Mouse (Mus musculus): ENCODE results near the gene Dysf. TPM values are rescaled to one million over a fixed set of nuclear protein-coding genes. Genes with fewer than 3 reads are reported as not detected.

Dysf gene
- polyA plus RNA-seq, 1 experiment from 2014 or later = 6.0 TPM

DNA sequence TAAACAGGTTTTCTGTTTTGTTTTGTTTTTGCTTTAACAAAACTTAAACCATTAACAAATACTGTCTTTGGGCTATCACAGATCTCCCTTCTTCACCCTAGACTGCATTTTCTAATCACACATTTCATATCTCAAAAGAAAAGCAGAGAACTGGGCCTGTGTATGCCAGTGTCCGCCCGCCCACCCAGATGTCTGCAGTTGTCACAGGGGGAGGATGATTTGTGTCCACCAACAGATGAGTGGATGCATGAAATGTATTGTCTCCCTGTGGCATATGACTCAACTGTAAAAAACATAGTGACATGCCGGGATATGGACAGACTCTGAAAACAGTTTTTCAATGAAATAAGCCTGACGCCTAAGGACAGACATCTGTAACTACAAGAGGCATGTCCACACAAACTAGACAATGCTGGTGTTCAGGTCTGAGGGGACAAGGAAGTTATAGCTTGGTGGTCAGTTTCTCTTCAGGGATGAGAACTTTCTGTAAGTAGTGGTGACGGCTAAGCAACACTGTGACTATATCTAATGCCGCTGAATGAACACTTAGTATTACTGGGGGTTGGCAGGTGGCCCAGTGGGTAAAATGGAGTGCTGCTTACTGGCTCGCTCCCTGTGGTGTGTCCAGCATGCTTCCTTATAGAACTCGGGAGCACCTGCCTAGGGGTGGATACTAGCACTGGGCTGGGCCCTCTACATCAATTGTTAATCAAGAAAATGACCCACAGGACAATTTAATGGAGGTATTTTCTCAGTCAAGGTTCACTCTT is 193.5 kb downstream of the Dysf start:
- no peak overlapping the region for H3K27ac ChIP-seq (replicated peaks)
- H3K27me3 ChIP-seq (replicated peaks; ENCODE audit: low read depth, poor library complexity, severe bottlenecking) = no peaks in the 10 kb centered on the region
- peaks cover 13% of the 10 kb centered on the region; the same call in 1 of the 2 replicates for H3K4me1 ChIP-seq
- H3K36me3 ChIP-seq (replicated peaks) = no peaks in the 10 kb centered on the region
- 91% methylated on average over 8 of the region's 8 CpGs for WGBS
- no peaks in the 10 kb centered on the region for H3K9me3 ChIP-seq
- H3K4me3 ChIP-seq = no peak overlapping the region
- DNase-seq (ENCODE audit: low spot score) = no peak

GRCm38 (mm10) chr6:84205611-84206010 is 197.2 kb downstream of the Dysf start:
- H3K4me3 ChIP-seq = no peak overlapping the region
- H3K27ac ChIP-seq (replicated peaks) = no peak overlapping the region
- H3K36me3 ChIP-seq (replicated peaks) = no peaks in the 10 kb centered on the region
- H3K4me1 ChIP-seq = peaks cover 23% of the 10 kb centered on the region
- 86% methylated on average over 3 of the region's 3 CpGs for WGBS
- DNase-seq (ENCODE audit: low spot score) = no peak
- no peaks in the 10 kb centered on the region for H3K9me3 ChIP-seq
- no peaks in the 10 kb centered on the region for H3K27me3 ChIP-seq (replicated peaks; ENCODE audit: low read depth, poor library complexity, severe bottlenecking)

GRCm38 (mm10) chr6:84208589-84208988 is 200.2 kb downstream of the Dysf start:
- no peak overlapping the region for H3K27ac ChIP-seq (replicated peaks)
- H3K4me3 ChIP-seq = no peak overlapping the region
- DNase-seq (ENCODE audit: low spot score) = no peak
- no peaks in the 10 kb centered on the region for H3K36me3 ChIP-seq (replicated peaks)
- WGBS = 71% methylated on average over 4 of the region's 4 CpGs
- 0 out of 2 replicates have a peak, but pooled peaks cover 3% of the 10 kb centered on the region for H3K27me3 ChIP-seq (replicated peaks; ENCODE audit: low read depth, poor library complexity, severe bottlenecking)
- peaks cover 36% of the 10 kb centered on the region for H3K4me1 ChIP-seq
- H3K9me3 ChIP-seq = no peaks in the 10 kb centered on the region

- H3K4me1 ChIP-seq = peaks cover 34% of the 10 kb centered on the region
- peak; percentile 55 for DNase-seq (ENCODE audit: low spot score)
- H3K9me3 ChIP-seq = no peaks in the 10 kb centered on the region
- no peak overlapping the region for H3K4me3 ChIP-seq
- no peaks in the 10 kb centered on the region for H3K36me3 ChIP-seq (replicated peaks)
- peak overlapping the region; percentile 68 for H3K27ac ChIP-seq (replicated peaks)
- H3K27me3 ChIP-seq (replicated peaks; ENCODE audit: low read depth, poor library complexity, severe bottlenecking) = 0 out of 2 replicates have a peak, but pooled peaks cover 3% of the 10 kb centered on the region
- 62% methylated on average over 13 of the region's 13 CpGs for WGBS
Observed at GRCm38 (mm10) chr6:84209736-84210434, 201.5 kb downstream of the Dysf start.

DNA sequence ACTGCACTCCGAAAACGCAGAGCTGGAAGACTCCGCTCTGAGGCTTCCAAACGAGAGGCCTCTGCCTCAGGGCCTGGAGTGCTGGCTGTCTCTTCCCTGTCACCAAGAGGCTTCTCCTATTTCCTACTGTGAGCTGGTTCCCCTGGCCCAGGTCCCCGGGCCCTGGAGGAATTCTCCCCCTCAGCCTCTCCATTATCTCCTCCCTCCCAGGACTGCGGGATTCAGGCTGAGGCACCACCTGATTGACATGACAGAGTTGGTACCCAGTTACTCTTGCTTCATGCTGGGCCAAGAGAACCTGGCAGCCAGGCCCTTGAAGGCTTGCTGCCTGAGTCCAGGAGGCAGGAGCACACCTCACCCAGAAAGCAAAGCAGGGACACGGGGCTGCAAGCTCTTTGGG is 203.1 kb downstream of the Dysf start:
- DNase-seq (ENCODE audit: low spot score) = no peak
- H3K4me1 ChIP-seq = peaks cover 37% of the 10 kb centered on the region
- 0 out of 2 replicates have a peak, but pooled peaks cover 3% of the 10 kb centered on the region for H3K27me3 ChIP-seq (replicated peaks; ENCODE audit: low read depth, poor library complexity, severe bottlenecking)
- no peak overlapping the region for H3K4me3 ChIP-seq
- 0 out of 2 replicates have a peak overlapping the region, but pooled peaks have one; percentile 10 for H3K27ac ChIP-seq (replicated peaks)
- H3K9me3 ChIP-seq = no peaks in the 10 kb centered on the region
- H3K36me3 ChIP-seq (replicated peaks) = no peaks in the 10 kb centered on the region
- WGBS = 54% methylated on average over 7 of the region's 7 CpGs

DNA sequence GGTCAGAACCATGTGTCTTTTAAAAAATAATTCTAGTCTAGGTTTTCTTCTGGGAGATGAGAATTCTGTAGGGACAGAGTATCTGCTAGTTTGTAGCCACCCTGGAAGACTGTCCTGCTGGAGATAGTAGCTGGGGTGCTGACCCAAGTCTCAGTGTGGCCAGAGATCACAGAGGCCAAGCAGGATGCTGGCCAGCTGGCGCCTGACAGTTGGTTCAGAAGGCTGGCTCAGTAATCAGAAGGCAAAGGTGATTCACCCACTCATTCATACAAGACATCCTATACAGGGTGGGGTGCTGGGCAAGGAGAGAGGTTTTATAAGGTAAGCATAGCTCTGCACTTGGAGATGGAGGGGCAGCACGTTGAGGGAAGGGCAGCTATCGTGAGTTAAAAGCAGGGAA is 204.7 kb downstream of the Dysf start:
- peaks cover 43% of the 10 kb centered on the region for H3K4me1 ChIP-seq
- H3K9me3 ChIP-seq = no peaks in the 10 kb centered on the region
- no peak overlapping the region for H3K4me3 ChIP-seq
- H3K27me3 ChIP-seq (replicated peaks; ENCODE audit: low read depth, poor library complexity, severe bottlenecking) = 0 out of 2 replicates have a peak, but pooled peaks cover 3% of the 10 kb centered on the region
- no peaks in the 10 kb centered on the region for H3K36me3 ChIP-seq (replicated peaks)
- no peak for DNase-seq (ENCODE audit: low spot score)
- H3K27ac ChIP-seq (replicated peaks) = no peak overlapping the region; the same call in 1 of the 2 replicates
- 67% methylated on average over 3 of the region's 3 CpGs for WGBS

DNA sequence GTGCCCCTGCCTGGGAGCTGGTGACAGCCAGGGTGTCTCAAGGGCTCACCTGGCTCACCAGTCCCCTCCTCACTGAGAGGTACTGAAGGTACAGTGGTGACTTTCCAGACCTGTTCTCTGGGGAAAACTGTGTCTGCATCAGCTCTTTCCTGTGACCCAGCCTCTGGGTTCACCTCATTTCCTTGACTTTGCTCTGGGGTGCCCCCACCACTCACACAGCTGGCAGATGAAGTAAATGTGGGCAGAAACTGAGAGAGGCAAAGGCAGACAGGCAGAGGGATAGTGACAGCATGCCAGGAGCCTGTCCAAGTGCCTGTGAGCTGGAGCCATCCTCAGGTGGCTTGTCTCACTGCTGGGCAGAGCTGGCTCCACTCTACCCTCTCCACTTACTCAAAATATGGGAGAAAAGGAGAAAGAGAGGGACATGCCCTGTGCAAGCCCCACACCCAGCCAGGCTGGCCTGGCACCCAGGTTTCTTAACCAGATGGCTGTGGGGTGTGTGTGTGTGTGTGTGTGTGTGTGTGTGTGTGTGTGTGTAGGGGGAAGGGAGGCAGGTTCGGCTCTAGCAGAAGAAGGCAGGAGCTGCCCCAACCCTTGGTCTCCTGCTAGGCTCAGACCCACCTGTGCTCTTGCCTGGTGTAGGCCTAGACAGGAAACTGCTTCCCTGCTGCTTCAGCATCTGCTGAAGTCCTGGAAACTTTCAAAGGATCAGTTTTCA is 209.0 kb downstream of the Dysf start:
- peaks cover 26% of the 10 kb centered on the region for H3K4me1 ChIP-seq
- WGBS = 47% methylated on average over 1 of the region's 1 CpGs
- no peak overlapping the region for H3K4me3 ChIP-seq

DNA sequence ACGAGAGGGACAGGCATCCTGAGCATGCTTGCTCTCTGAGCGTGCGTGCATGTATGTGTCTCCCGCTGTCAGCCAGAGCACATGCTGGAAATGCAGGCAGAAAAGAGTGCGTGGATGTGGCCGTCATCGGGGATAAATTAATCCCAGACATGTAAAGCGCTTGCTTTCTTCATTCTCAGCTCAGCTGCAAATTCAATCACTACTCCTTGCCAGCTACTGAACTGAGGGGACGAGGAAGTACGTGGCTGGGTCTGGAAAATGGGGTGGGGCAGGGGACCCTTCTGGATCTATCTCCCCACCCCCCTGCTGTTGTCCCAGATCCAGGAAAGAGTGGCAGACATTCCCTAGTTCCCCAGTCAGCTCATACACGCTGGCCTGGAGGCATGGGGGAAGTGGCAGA is 210.7 kb downstream of the Dysf start:
- no peaks in the 10 kb centered on the region for H3K9me3 ChIP-seq
- peak; percentile 9 for DNase-seq (ENCODE audit: low spot score)
- no peaks in the 10 kb centered on the region for H3K36me3 ChIP-seq (replicated peaks)
- H3K27me3 ChIP-seq (replicated peaks; ENCODE audit: low read depth, poor library complexity, severe bottlenecking) = no peaks in the 10 kb centered on the region
- peak overlapping the region; percentile 59 for H3K27ac ChIP-seq (replicated peaks)
- WGBS = 64% methylated on average over 11 of the region's 11 CpGs
- no peak overlapping the region for H3K4me3 ChIP-seq
- peaks cover 21% of the 10 kb centered on the region for H3K4me1 ChIP-seq

More for the DNA sequence above, 209.0 kb downstream of the Dysf start:
- Histone ChIP-seq H3K9me3 (no peaks in the 10 kb centered on the region), H3K36me3 (replicated peaks) (no peaks in the 10 kb centered on the region), H3K27me3 (replicated peaks; ENCODE audit: low read depth, poor library complexity, severe bottlenecking) (no peaks in the 10 kb centered on the region), H3K27ac (replicated peaks) (no peak overlapping the region; the same call in 1 of the 2 replicates)
- no peak for DNase-seq (ENCODE audit: low spot score)

DNA sequence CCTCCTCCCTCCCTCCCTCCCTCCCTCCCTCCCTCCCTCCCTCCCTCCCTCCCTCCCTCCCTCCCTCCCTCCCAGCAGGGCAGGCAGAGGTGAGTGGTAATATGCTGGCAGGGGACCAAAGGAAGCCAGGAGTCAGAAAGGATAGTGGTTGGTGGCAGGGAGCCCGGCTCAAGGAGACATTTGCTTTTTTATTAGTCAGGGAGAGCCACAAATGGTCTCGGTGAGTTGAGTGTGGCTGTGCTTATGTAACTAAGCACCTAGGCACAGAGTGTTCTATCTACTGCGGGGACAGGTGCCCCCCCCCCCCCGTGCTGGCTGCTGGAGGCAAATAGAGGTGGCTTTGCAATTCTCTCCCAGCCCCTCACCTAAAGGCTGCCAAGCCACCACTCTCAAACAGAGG is 216.5 kb downstream of the Dysf start:
- DNase-seq (ENCODE audit: low spot score) = no peak
- H3K27ac ChIP-seq (replicated peaks) = no peak overlapping the region
- 55% methylated on average over 4 of the region's 4 CpGs for WGBS
- peaks cover 35% of the 10 kb centered on the region for H3K4me1 ChIP-seq
- H3K27me3 ChIP-seq (replicated peaks; ENCODE audit: low read depth, poor library complexity, severe bottlenecking) = peaks cover 30% of the 10 kb centered on the region
- no peak overlapping the region for H3K4me3 ChIP-seq
- no peaks in the 10 kb centered on the region for H3K9me3 ChIP-seq
- no peaks in the 10 kb centered on the region for H3K36me3 ChIP-seq (replicated peaks)

GRCm38 (mm10) chr6:84225587-84225986 is 217.2 kb downstream of the Dysf start:
- Histone ChIP-seq H3K27ac (replicated peaks) (peak overlapping the region; percentile 30; the same call in 1 of the 2 replicates), H3K9me3 (no peaks in the 10 kb centered on the region), H3K36me3 (replicated peaks) (no peaks in the 10 kb centered on the region), H3K27me3 (replicated peaks; ENCODE audit: low read depth, poor library complexity, severe bottlenecking) (peaks cover 32% of the 10 kb centered on the region), H3K4me3 (no peak overlapping the region), H3K4me1 (peaks cover 42% of the 10 kb centered on the region)
- WGBS = 49% methylated on average over 6 of the region's 6 CpGs
- DNase-seq (ENCODE audit: low spot score) = no peak

GRCm38 (mm10) chr6:84228196-84228595 is 219.8 kb downstream of the Dysf start:
- 67% methylated on average over 4 of the region's 4 CpGs for WGBS

DNA sequence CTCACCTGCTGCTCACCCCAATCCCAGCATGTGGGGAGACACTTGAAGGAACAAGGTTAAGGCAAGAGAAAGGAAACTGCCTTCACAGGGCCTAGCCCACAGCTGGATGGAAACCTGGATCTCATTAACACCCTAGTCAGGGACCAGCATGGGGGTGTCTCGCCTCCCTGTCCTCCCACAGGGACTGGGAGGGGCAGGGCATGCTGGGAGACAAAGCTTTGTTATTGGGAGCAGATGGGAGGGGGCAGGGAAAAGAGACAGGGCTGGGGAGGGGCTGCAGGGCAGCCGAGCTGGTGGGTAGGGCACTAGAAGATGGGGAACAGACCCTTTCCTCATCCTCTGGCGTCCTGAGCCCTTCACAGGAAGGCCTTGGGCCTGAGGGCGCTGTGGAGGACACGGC is 220.4 kb downstream of the Dysf start:
- Histone ChIP-seq H3K36me3 (replicated peaks) (no peaks in the 10 kb centered on the region), H3K27ac (replicated peaks) (peak overlapping the region; percentile 75), H3K4me3 (no peak overlapping the region), H3K9me3 (no peaks in the 10 kb centered on the region), H3K4me1 (peaks cover 70% of the 10 kb centered on the region), H3K27me3 (replicated peaks; ENCODE audit: low read depth, poor library complexity, severe bottlenecking) (peaks cover 48% of the 10 kb centered on the region)
- DNase-seq (ENCODE audit: low spot score) = peak; percentile 70
- WGBS = 9% methylated on average over 5 of the region's 5 CpGs

More at GRCm38 (mm10) chr6:84228196-84228595, 219.8 kb downstream of the Dysf start:
- DNase-seq (ENCODE audit: low spot score) = no peak
- no peaks in the 10 kb centered on the region for H3K9me3 ChIP-seq
- no peak overlapping the region for H3K4me3 ChIP-seq
- H3K4me1 ChIP-seq = peaks cover 65% of the 10 kb centered on the region
- H3K36me3 ChIP-seq (replicated peaks) = no peaks in the 10 kb centered on the region
- H3K27ac ChIP-seq (replicated peaks) = peak overlapping the region; percentile 75
- peaks cover 47% of the 10 kb centered on the region for H3K27me3 ChIP-seq (replicated peaks; ENCODE audit: low read depth, poor library complexity, severe bottlenecking)
